Mouse (Mus musculus) spleen, postnatal 10 days (tissue): ENCODE data around the gene Abcc10.

Source experiments
- DNase-seq, 2 experiments: peaks; one replicate each; pipeline ENCODE4 v3.0.0; 2021 to 2022; ENCODE audit warnings: low spot score in 2 of 2

Gene Abcc10

DNA sequence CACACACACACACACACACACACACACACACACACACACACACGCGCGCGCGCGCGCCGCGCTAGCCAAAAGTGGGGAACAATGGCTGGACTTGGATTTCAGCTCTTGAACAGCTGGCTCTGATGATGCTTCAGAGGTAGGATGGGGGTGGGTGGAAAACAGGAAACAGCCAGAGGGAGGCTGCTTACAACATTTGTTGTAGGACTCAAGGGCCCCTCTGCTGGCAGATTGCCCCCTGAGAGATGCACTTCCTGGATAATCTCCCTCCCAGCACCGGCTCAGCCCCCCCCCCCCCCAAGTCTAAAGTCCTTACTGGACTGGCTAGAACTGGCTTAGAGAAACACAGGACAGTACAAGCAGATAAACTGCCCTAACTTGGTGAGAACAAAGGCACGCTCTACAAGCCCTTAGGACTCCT is 40.5 kb downstream of the Abcc10 start:
- no peak for DNase-seq

DNA sequence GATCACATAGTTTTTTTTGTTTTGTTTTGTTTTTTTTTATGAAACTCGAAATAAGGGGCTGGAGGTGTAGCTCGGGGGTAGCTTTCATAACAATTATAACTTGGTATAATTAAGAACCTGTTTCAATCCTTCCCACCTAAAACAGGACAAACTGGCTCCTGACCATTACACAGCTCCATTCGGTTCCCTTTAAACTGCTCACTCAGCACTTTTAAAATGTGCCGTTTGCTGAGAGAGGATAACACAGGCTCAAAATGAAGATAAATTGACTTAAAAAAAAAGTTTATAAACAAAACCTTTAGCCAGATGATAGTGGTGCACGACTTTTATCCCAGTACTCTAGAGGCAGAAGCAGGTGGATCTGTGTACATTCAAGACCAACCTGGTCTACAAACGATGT is 42.7 kb downstream of the Abcc10 start:
- DNase-seq: no peak

DNA sequence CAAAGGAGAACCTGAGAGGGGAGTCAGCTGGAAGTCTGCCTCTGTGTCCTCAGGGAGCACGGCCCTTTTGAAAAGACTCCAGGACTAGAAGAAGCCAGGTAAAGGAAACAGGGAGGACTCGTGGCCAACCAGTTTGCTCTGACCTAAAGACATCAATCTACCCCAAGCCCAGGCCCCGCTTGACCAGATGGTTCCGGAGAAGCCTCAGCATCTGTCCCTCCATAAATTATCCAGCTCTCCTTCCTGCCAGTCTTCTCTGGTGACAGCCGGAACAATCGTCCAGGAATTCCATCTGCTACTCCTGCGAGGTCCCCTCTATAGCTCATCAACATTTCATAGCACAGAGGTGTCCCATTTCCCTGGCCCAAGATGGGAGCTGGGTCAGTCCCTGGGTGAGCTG is 43.5 kb downstream of the Abcc10 start:
- no peak for DNase-seq

DNA sequence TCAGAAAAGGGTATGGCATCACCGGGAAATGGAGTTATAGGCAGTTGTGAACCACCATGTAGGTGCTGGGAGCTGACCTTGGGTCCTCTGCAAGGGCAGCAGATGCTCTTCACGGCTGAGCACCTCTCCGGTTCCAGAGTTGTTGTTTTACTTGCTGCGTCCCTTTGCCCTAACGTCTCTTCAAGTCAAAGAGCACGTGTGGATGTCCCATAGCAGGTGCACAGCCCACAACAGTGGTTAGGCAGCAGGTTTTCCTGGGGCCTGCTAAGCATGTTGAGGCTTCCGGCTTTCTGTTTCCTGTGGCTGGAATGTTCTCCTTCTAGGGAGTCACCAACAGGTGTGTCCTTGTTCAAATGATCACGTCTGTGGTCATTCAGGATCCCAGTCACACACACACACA is 44.2 kb downstream of the Abcc10 start:
- DNase-seq: no peak

DNA sequence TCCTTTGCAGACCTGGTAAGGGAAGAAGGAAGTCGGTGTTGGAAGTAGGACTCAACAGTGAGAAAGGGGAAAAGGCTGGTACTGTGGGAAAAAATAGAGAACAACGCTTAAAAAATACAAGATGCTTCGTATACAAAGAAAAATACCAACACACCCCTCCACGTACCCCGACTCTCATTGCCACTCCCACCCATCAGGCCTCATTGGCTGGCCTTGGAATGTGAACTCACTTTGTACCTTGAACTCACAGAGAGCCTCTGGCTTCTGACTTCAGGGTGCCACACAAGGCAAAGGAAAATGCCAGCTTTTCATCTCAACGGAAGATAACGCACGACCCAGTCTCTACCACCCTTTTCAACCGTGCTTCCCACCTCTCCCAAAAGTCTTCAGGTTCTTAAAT is 45.0 kb downstream of the Abcc10 start:
- no peak for DNase-seq

DNA sequence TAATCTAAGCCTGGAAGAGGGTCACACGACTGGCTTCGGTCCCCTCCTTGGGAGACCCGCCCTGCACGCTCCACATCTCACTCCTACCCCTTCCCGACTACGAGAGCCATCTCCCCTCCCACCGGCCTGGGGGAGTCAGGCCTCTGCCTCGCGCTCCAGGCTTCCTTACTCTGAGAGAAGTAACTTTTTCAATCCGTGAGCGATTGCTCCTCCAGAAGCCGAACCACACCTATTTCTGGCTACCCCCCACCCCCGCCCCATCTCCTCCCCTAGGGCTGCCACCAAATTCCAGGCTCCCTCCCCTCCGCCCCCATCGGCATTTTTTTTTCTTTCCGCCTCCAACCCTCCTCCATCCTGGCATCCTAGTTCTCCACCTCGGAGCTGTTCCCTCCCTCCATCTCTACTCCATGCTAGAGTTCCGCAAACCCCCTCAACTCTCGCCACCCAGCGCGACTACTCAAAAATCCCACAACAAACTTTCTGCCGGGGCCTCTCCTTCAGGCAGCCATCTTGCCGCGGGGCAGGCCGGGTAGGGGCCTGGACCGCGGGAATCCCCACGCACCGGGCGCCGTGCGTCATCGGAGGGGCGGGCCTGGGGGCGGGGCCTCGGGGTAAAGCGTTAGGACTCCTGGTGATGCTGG is 45.5 kb downstream of the Abcc10 start, which contains the start of gene Tjap1:
Tjap1 (minus strand) TSS at position 544 of the 641 bp plus-strand sequence.
- DNase-seq: peak; percentile 71 to 87

DNA sequence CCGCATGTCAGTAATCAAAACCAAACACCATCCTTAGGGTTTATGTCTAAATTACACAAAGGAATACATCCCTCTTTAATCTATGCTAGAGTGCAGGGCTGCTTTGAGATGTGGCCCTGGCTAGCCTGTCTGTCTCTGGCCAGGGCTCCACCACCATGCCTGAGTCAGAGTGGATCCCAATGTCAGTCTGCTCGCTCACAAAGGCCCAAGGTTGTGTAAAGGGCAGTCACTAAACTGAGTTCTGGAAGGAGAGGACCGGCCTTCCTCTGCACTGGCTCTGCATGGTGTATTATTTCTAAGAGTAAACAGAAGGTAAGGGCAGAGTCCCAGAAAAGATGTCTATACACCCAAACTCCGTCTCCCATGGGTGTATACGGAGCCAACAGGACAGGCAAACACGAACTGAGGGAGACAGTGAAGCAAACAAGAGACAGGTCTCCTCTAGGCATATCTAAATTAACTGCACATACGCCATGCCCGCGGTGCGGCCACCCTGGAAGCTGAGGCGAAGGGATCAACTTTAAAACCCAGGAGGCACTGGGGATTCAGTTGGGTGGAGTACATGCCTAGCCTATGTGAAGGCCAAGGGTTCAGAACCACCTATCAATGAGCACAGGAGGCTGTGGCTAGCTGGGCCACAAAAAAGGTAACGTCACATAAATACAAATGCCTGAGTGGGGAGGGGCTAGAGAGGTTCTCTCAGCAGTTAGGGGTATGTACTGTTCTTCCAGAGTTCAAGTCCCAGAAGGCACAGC is 50.0 kb downstream of the Abcc10 start:
- no peak for DNase-seq

DNA sequence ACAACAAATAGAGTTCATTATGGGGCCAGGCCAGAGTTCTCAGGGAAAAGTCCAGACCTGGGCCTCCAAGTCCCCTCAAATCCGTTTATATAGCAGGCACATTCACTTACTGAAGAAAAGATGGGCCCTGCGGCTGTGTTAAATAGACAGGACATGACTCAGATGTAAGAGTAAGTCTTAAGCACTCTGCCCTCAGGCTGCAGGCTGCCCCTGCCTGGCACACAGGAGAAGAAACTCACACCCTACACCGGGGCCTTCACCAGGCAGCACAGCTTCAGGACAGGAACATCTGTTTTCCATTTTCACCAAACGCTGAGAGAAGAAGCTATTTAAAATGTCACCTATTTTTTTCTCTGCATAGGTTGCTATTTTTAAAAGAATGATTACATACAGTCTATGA is 50.6 kb downstream of the Abcc10 start:
- no peak for DNase-seq

DNA sequence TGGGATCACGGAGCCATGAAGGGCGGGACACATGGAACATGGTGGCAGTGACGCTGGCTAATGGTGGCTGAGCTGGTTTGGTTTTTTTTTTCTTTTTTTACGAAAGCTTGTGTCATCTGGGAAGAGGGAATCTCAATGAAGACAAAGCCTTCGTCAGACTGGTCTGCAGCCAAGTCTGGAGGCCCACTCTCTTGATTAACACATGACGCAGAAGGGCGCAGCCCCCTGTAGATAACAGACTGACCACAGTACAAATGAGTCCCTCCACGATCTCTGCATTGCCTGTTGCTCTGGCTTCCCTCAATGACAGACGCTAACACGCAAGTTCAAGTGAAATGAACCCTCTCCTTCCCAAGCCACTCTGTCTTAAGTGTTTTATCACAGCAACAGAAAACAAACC is 52.6 kb downstream of the Abcc10 start:
- no peak for DNase-seq

DNA sequence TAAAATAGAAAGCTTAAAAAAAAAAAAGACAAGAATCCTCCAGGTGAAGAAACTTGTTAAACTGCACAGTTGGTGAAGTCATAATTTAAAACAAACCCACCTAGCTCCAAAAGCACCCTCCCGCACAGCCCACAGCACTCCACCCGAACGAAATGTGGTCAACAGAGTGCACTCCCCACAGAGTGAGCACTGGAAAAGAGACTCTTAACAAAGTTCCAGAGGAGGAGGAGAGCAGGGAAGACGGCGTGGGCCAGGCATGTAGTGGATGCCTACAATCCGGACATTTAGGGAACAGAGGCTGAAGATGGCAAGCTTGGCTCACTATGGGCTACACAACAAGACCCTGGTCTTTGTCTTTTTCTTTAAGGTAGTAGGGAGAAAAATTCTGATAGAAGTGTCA is 53.1 kb downstream of the Abcc10 start:
- DNase-seq: no peak

DNA sequence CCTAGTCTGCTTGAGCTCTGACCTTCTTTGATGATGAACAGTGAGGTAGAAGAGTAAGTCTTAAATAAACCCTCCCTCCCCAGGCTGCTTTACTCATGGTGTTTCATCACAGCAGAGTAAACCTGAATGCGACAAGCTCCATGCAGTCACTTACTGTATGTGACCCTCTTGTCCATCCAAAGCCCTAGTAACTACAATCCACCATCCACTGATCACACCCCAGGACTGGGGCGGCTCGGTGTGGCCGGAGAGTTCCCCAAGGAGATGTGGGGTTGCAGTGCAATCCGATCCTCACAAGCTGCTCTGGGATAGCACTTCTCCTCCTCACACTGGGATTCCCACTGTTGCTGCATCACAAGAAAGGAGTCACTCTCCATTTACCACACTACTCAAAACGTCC is 53.7 kb downstream of the Abcc10 start:
- DNase-seq: no peak

DNA sequence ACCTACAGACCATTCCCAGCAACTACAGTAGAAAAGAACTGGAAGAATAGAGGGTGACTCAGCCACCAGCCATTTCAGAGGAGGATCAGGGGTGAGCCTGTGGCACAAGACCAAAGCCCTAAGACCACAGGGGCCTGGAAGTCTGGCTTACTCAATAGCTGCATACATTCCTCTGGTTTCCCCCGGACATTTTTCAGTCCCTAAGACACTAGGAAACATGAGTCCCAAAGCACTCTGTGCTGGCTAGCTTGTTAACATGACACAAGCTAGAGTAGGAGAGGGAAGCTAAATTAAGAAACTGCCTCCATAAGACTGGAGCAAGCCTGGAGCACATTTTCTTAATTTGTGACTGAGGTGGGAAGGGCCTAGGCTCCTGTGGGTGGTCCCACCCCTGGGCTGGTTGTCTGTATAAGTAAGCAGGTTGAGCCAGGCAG is 54.3 kb downstream of the Abcc10 start:
- no peak for DNase-seq

DNA sequence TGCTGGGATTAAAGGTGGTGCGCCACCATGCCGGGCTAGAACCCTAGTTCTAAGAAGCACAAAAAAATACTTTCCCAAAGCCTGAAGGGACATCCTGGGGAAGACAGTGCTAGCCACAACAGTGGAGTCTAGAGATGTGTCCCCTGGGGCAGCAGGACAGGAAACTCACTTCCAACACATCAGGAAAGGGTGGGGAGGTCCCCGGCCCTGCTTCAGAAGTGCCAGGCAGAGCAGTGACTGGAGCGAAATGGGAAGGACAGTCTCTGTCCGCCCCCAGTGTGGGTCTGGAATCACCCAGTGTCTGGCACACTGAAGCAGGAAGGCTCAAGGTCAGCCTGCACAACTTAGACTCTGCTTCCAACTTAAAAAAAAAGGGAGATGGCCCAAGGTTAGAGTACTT is 55.5 kb downstream of the Abcc10 start:
- DNase-seq: no peak

DNA sequence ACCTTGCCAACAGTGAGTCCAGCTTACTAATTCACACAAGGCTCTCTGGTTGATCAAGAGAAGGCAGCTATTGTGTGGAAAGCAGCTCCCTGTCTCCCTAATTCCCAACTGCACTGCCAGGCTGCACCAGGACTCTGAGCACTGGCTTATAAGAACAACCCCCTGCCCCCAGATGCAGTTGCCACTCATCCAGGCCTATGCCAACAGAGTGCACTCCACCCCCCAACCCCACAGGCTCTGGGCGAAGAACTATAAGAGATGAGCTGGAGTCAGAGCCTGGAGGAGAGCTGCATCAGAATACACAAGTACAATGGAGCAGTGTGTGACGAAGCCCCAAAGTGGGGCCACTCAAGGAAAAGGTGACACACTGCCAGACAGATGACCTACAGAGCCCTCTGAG is 56.1 kb downstream of the Abcc10 start:
- DNase-seq: no peak

DNA sequence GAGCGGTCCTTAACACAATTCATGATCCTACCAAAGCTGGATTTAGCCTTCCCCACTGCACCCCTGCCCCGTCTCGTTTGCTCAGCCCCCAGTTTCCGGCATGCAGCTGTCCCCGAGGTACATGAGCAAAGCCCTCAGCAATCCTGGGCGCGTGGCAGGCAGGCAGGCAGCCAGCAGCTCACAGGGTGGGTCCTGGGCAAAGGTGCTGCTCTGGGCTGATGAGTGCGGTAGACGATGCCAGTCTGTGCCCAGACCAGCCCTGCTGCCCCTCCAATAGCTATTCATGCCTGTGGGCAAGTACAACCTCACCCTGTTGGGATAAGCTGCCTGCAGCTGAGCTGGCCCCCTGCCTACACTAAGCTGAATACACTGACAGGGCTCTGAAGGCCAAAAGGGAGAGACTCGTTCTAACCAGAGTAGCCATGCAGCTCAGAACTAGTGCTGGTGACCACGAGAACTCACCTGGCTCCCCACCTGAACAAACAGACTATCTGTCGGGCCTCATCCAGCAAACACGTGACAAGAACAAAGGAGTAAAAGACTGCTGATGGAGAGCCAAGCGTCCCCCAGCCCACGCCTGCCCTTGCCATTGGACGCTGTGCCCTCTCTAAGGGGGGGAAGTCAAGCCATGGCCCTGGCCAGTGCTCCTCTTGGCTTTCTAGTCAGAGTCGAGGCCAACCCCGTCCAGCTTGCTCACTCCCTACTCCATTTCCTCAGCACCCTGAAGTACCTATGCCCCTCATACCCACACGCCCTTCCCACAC is 58.2 kb downstream of the Abcc10 start:
- no peak for DNase-seq

DNA sequence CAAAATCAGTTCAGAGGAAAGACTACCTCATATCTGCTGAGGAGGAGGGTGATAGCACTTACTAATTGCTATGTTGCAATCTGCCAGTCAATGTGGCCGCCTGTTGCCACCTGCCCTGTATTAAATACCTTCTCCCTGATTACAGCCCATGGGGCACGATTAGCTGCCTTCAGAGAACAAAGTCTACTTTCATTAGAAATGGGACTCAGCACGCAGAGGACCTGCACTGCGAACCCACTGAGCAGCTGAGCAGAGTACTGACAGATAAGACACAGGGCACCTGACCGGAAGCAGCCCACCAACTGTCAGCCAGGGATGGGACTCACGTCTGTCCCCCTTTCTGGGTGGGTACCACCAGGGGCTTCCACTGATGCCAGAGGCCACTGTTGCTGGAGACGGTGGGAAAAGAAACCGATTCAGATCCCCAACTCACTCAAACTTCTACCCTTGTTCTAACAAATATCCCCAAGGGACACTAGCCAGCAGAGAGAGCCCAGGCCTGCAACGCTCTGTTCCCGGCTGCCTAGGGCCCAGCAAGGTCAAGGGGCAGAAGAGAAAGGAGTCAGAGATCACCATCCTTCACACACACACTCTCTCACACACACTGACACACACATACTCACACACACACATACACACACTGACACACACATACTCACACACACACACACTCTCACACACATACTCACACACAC is 60.0 kb downstream of the Abcc10 start:
- DNase-seq: no peak

DNA sequence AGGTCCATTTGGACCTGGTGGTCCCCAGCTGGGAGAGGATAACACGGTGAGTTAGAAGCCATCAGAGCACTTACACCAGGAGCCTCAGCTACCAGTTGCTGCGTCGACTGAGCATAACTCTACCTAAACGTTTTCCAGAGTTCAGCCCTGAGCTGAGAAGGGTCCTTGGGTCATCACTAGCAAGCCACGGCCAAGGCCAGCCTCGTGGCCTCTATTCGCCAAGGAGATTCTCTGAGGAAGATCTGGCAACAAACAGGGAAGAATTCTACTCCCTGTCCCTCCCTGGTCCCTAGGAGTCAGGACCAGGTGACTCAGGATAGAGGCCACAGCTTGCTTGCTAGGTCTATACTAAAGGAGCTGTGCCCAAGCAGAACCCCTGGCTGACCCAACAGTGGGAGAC is 60.6 kb downstream of the Abcc10 start:
- DNase-seq: no peak

DNA sequence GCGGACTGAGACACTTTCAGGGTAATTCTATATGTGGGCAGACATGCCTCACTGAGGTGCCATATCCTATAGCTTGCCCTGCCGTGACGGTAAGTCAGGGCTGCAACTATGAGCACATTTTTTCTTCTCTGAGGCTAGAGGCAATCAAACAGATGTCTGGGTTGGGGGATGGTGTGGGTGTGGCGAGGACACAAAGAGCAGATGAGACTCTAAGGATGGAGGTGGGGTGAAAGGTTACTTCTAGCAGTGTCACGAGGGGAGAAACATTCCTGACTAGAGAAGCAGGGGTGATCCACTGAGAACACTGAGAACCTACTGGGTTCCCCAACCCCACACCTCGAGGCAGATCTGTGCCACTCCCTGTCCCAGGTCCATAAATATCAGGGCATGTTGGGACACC is 61.2 kb downstream of the Abcc10 start:
- no peak for DNase-seq

DNA sequence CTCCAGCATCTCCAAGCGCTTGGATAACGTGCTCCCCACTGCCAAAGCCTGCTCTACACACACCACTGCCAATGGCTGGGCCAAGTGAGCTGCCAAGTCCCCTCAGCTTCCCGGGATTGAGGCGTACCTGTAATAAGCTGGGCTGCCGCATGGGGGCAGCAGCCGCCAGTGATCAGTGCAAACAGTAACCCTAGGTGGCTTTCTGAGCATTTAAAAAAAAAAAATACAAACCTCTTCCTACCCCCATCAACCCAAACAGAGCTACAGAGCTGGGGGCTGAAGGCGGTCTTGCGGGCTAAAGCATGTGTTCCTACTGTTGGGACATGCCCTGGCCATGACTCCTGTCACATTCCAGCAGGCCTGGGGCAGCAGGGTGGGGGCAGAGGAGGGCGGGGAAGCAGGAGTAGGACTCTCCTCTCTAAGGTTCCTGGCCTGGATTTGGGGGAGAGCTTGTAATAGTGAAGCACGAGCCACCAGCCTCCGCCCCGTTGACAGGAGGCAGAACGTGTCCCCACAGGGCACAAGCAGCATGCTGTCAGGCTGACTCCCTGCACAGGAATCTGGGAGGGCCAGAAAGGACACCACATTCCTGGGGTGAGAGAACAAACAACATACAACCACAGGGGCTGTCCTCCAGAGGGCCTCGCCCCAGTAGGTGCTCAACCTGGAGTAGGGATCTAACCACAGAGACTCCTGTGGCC is 62.1 kb downstream of the Abcc10 start:
- DNase-seq: peak; percentile 65 to 77

DNA sequence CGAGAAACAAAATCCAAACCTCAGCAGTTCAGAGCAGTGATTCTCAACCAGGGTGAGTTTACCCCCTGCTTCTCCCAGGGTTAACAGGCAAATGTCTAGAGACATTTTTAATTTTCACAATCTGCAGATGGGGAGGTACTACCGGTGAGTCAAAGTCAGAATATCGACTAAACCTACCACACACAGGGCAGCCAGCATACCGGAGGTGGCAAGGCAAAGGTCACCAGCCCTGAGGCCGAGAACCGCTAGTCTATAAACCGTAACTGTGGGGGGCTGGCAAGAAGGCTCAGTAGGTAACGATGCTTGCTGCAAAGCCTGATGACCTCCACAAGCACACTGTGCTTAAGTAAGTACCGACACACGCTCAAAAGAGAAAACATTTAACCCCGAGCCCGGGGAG is 62.6 kb downstream of the Abcc10 start:
- DNase-seq: no peak

DNA sequence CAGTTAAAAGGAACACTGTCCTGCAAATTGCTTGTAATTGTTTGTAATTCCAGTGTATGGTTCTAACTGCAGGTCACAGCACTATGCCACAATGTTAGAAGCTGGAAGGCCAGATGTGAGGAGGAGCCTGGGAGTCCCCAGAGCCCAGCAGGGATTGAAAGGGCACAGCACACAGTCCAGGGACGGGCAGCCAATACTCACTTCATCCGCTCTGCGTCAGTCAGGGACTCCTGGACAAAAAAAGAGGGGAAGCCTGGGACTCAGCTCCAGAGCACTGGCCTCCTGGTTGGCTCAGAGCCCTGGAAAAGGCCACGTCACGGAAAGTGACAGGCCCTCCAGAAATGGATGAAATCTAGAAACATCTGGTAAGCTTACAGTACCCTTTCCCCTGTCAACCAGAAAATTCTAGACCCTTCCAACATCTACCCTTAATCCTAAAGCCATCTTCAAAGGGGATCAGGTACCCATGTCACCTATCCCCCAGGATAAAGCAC is 65.9 kb downstream of the Abcc10 start:
- no peak for DNase-seq
